Mouse (Mus musculus): ENCODE measurements around the gene Agk. TPM values are rescaled to one million over a fixed set of nuclear protein-coding genes. Genes with fewer than 3 reads are reported as not detected.
A peak's percentile ranks its signal among the peaks of the same experiment; 100 is the strongest.

Gene Agk
- total and polyA plus RNA-seq, 2 experiments from 2014 or later = 13.4 to 30.0 TPM

DNA sequence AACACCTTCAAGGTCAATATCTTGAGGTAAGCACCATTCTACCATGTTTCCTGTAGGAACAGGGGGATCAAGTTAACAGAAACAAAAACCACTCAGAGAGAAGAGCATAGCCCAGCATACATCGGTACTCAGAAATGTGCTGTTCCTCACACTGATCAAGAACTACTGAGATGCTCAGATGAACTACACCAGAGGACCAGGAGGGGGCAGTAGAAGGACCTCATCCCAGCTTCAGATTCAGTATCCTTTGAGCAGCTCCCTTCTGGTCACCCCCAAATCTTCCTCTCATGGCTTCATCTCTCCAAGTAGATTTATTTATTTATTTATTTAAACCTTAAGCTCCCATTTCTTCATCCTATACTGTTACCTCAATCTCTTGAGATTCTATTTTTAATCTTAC, 98.8 kb downstream of the Agk start:
- no peak overlapping the region for H3K27ac ChIP-seq (ENCODE audit: low read depth)
- no peak overlapping the region for H3K9ac ChIP-seq (replicated peaks; ENCODE audit: low read depth, low read length)
- ATAC-seq (ENCODE audit: insufficient read depth, low read depth) = no peak
- no peaks in the 10 kb centered on the region for H3K9me3 ChIP-seq (replicated peaks; ENCODE audit: control insufficient read depth, low read length)
- no peaks in the 10 kb centered on the region for H3K36me3 ChIP-seq (replicated peaks; ENCODE audit: control insufficient read depth, insufficient read depth, low read length)
- WGBS = 47% methylated on average over 1 of the region's 1 CpGs
- peak; percentile 13 for DNase-seq (ENCODE audit: low spot score)
- H3K4me2 ChIP-seq (ENCODE audit: low read depth, low read length) = no peak overlapping the region
- TF ChIP-seq CTCF (IDR thresholded peaks at IDR 0.05; ENCODE audit: low read depth) (peak; percentile 46), EP300 (IDR thresholded peaks at IDR 0.05; ENCODE audit: low read depth) (no peak)
- H3K27me3 ChIP-seq (ENCODE audit: control insufficient read depth, insufficient read depth, low read length) = no peaks in the 10 kb centered on the region
- H3K4me3 ChIP-seq (ENCODE audit: low read depth, low read length) = no peak overlapping the region
- H3K4me1 ChIP-seq (ENCODE audit: control insufficient read depth, insufficient read depth) = no peaks in the 10 kb centered on the region

DNA sequence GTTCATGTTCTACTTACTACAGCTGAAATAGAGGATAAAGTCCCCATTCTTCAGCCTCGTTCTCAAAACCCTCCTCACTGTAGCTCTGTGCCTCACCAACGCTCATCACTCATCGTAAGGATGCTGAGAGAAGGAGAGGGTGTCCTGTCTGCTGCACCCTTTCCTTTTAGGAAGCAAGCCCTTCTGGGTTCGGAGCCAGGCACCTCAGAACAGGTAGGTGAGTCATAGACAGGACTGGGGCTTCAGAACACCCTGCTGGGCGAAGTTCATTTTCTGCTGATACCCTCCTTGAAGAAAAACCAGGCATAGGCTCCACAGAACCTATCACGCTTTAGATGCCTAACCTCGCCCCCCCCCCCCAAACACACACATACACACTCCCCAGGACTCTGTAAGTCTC, 102.5 kb downstream of the Agk start:
- 75% methylated on average over 7 of the region's 7 CpGs for WGBS
- Histone ChIP-seq H3K4me2 (ENCODE audit: low read depth, low read length) (no peak overlapping the region), H3K9me3 (replicated peaks; ENCODE audit: control insufficient read depth, low read length) (no peaks in the 10 kb centered on the region), H3K9ac (replicated peaks; ENCODE audit: low read depth, low read length) (no peak overlapping the region), H3K4me1 (ENCODE audit: control insufficient read depth, insufficient read depth) (no peaks in the 10 kb centered on the region), H3K27me3 (ENCODE audit: control insufficient read depth, insufficient read depth, low read length) (no peaks in the 10 kb centered on the region), H3K4me3 (ENCODE audit: low read depth, low read length) (no peak overlapping the region), H3K27ac (ENCODE audit: low read depth) (no peak overlapping the region), H3K36me3 (replicated peaks; ENCODE audit: control insufficient read depth, insufficient read depth, low read length) (no peaks in the 10 kb centered on the region)
- no peak for DNase-seq (ENCODE audit: low spot score)
- no peak for ATAC-seq (ENCODE audit: insufficient read depth, low read depth)
- TF ChIP-seq CTCF (IDR thresholded peaks at IDR 0.05; ENCODE audit: low read depth) (no peak), EP300 (IDR thresholded peaks at IDR 0.05; ENCODE audit: low read depth) (no peak)

DNA sequence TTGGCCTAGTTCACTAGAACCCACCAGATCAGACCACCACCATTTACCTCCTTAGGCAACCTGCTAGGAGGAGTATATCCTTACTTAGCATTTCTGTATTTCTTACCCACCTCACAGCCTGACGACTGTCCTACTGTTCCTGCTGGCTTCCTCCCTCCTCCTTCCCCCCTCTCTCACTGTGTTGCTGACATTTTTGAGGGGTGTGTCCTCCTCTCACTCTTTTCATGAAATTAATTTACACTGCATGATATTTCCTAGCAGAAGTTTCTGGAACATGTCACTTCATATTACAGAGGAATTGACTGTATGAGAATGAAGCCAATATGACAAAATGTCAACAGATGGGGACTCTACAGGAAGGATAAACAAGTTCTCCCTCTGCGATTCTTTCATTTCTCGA, 103.7 kb downstream of the Agk start:
- Histone ChIP-seq H3K9ac (replicated peaks; ENCODE audit: low read depth, low read length) (no peak overlapping the region), H3K4me2 (ENCODE audit: low read depth, low read length) (no peak overlapping the region), H3K36me3 (replicated peaks; ENCODE audit: control insufficient read depth, insufficient read depth, low read length) (no peaks in the 10 kb centered on the region), H3K9me3 (replicated peaks; ENCODE audit: control insufficient read depth, low read length) (no peaks in the 10 kb centered on the region), H3K27ac (ENCODE audit: low read depth) (no peak overlapping the region), H3K4me3 (ENCODE audit: low read depth, low read length) (no peak overlapping the region), H3K4me1 (ENCODE audit: control insufficient read depth, insufficient read depth) (no peaks in the 10 kb centered on the region), H3K27me3 (ENCODE audit: control insufficient read depth, insufficient read depth, low read length) (no peaks in the 10 kb centered on the region)
- DNase-seq (ENCODE audit: low spot score) (no peak), ATAC-seq (ENCODE audit: insufficient read depth, low read depth) (no peak)
- 74% methylated on average over 3 of the region's 3 CpGs for WGBS
- no peak for TF ChIP-seq EP300 (IDR thresholded peaks at IDR 0.05; ENCODE audit: low read depth)
- no peak for TF ChIP-seq CTCF (IDR thresholded peaks at IDR 0.05; ENCODE audit: low read depth)

DNA sequence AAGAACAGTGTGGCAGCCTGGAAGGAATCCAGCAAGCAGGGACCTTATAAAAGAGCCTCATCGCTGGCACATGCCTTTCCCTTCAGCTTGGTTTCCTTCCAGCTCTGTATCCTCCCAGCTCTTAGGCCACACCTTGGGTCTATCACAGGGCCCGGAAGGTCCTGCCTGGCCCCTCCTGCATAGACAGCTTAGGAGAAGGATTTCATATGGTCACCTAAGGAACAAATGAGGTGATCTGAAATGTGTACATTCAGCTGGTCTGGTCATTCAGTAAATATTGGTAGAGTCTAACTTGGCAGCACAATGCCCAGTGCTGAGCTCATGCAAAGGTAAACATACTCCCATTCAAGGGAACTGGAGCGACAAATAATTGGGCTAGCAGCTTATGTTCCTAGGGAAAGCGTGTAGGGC, 104.6 kb downstream of the Agk start:
- ATAC-seq (ENCODE audit: insufficient read depth, low read depth) (no peak), DNase-seq (ENCODE audit: low spot score) (no peak)
- WGBS = 54% methylated on average over 4 of the region's 4 CpGs
- Histone ChIP-seq H3K36me3 (replicated peaks; ENCODE audit: control insufficient read depth, insufficient read depth, low read length) (no peaks in the 10 kb centered on the region), H3K4me2 (ENCODE audit: low read depth, low read length) (no peak overlapping the region), H3K9me3 (replicated peaks; ENCODE audit: control insufficient read depth, low read length) (no peaks in the 10 kb centered on the region), H3K4me1 (ENCODE audit: control insufficient read depth, insufficient read depth) (no peaks in the 10 kb centered on the region), H3K27ac (ENCODE audit: low read depth) (no peak overlapping the region), H3K4me3 (ENCODE audit: low read depth, low read length) (no peak overlapping the region), H3K9ac (replicated peaks; ENCODE audit: low read depth, low read length) (no peak overlapping the region), H3K27me3 (ENCODE audit: control insufficient read depth, insufficient read depth, low read length) (peaks cover 3% of the 10 kb centered on the region; the same call in 1 of the 2 replicates)
- TF ChIP-seq EP300 (IDR thresholded peaks at IDR 0.05; ENCODE audit: low read depth) (no peak), CTCF (IDR thresholded peaks at IDR 0.05; ENCODE audit: low read depth) (no peak)

DNA sequence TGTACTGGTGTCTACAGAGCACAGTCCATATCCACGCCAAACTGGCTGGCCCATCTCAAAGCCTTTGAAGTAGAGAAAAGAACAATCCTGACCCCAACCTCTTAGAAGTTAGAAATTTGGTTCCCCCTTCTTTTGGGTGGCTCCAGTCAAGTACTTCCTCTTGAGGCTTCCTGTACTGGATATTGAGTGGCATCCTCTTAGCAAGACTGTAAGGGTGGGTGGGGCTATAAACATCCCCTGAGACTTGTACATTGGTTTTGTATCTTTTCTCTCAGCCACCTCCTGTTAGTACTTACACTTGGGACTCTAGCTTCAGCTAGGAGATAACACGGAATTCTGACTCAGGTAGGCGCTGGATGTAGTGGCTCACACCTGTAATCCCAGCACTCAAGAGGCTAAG, 105.3 kb downstream of the Agk start:
- 82% methylated on average over 3 of the region's 3 CpGs for WGBS
- no peaks in the 10 kb centered on the region for H3K9me3 ChIP-seq (replicated peaks; ENCODE audit: control insufficient read depth, low read length)
- DNase-seq (ENCODE audit: low spot score) = no peak
- H3K27ac ChIP-seq (ENCODE audit: low read depth) = no peak overlapping the region
- no peak for ATAC-seq (ENCODE audit: insufficient read depth, low read depth)
- H3K4me2 ChIP-seq (ENCODE audit: low read depth, low read length) = no peak overlapping the region
- TF ChIP-seq CTCF (IDR thresholded peaks at IDR 0.05; ENCODE audit: low read depth) (no peak), EP300 (IDR thresholded peaks at IDR 0.05; ENCODE audit: low read depth) (no peak)
- no peak overlapping the region for H3K4me3 ChIP-seq (ENCODE audit: low read depth, low read length)
- H3K27me3 ChIP-seq (ENCODE audit: control insufficient read depth, insufficient read depth, low read length) = peaks cover 7% of the 10 kb centered on the region; the same call in 1 of the 2 replicates
- H3K4me1 ChIP-seq (ENCODE audit: control insufficient read depth, insufficient read depth) = peaks cover 4% of the 10 kb centered on the region; the same call in 1 of the 2 replicates
- H3K36me3 ChIP-seq (replicated peaks; ENCODE audit: control insufficient read depth, insufficient read depth, low read length) = no peaks in the 10 kb centered on the region
- H3K9ac ChIP-seq (replicated peaks; ENCODE audit: low read depth, low read length) = no peak overlapping the region

DNA sequence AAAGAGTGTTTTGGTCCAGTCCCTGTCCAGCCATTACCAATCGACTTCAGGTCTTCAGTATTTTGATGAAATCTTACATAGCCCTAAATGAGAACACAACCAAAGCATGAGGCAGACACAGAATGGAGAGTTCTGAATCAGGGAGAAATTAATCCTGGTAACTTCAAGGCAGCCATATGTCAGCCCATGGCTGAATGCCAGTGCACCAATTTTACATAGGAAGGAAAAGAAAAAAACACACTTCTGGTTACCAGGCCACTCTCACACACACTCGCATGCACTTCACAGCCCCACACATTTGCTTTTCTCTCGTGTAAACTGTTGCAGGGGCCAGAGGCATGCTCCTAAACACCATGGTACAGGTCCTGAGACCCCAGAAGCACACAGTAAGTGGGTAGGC, 105.9 kb downstream of the Agk start:
- ATAC-seq (ENCODE audit: insufficient read depth, low read depth) = no peak
- WGBS = 65% methylated on average over 3 of the region's 3 CpGs
- H3K4me3 ChIP-seq (ENCODE audit: low read depth, low read length) = no peak overlapping the region
- H3K27ac ChIP-seq (ENCODE audit: low read depth) = no peak overlapping the region
- no peaks in the 10 kb centered on the region for H3K9me3 ChIP-seq (replicated peaks; ENCODE audit: control insufficient read depth, low read length)
- no peak overlapping the region for H3K4me2 ChIP-seq (ENCODE audit: low read depth, low read length)
- TF ChIP-seq CTCF (IDR thresholded peaks at IDR 0.05; ENCODE audit: low read depth) = no peak
- no peak for TF ChIP-seq EP300 (IDR thresholded peaks at IDR 0.05; ENCODE audit: low read depth)
- peaks cover 7% of the 10 kb centered on the region; the same call in 1 of the 2 replicates for H3K27me3 ChIP-seq (ENCODE audit: control insufficient read depth, insufficient read depth, low read length)
- no peak overlapping the region for H3K9ac ChIP-seq (replicated peaks; ENCODE audit: low read depth, low read length)
- H3K4me1 ChIP-seq (ENCODE audit: control insufficient read depth, insufficient read depth) = peaks cover 4% of the 10 kb centered on the region; the same call in 1 of the 2 replicates
- H3K36me3 ChIP-seq (replicated peaks; ENCODE audit: control insufficient read depth, insufficient read depth, low read length) = no peaks in the 10 kb centered on the region
- no peak for DNase-seq (ENCODE audit: low spot score)
